ENCODE assay signal across 8 mouse cellular contexts in the genomic region with DNA sequence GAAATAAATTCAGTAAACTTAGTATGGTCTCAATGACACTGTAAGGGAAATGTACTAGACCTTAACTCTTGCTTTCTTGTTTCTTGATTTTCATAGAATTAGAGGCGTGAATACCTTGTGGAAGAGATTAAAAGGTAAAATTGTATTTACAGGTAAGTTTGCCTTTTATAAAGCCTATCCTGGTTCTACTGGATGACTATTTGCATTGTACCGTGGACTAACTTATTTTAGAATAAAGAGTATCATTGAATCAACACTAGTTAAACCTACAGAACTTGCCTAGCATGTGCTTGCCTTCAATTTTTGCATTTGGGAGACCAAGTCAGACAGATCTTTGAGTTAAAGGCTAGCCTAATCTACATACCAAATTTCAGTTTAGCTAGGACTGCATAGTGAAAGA. TPM values are rescaled to one million over a fixed set of nuclear protein-coding genes. Genes with fewer than 3 reads are reported as not detected.
DNase-seq lines count a peak whose midpoint lies in the region; ATAC-seq and TF ChIP-seq lines count a peak whose summit lies in the region.

No protein-coding gene starts in this region.

- peak overlapping the region; percentile 75 for H3K4me2 ChIP-seq in heart, embryonic 11.5 days
- peak overlapping the region; percentile 97; the same call in 1 of the 2 replicates for H3K4me2 ChIP-seq in CH12.LX (ENCODE audit: insufficient read depth, low read depth, poor library complexity, severe bottlenecking)
- peak overlapping the region; percentile 45 for H3K4me2 ChIP-seq in forebrain, embryonic 15.5 days (replicated peaks)
- peak overlapping the region; percentile 66 for H3K4me2 ChIP-seq in liver, embryonic 14.5 days (ENCODE audit: low read depth)

- no peak for DNase-seq in heart, adult 11 months
- DNase-seq in CH12.LX (ENCODE audit: extremely low read depth): no peak
- DNase-seq in liver, embryonic 14.5 days (ENCODE audit: low read depth in 3 of 3, low spot score in 3 of 3): no peak
- DNase-seq in adrenal gland, adult 2 months: no peak
- DNase-seq in urinary bladder, postnatal 25 days (ENCODE audit: low spot score): no peak
- DNase-seq in ovary, postnatal 36 days (ENCODE audit: low spot score): no peak

- H3K79me2 ChIP-seq in CH12.LX (replicated peaks; ENCODE audit: control insufficient read depth, extremely low read depth, insufficient read depth, poor library complexity, severe bottlenecking): peaks cover 28% of the 10 kb centered on the region

- H3K27ac ChIP-seq in heart, embryonic 11.5 days (ENCODE audit: low read depth, low read length): no peak overlapping the region
- peak overlapping the region; percentile 45; the same call in 1 of the 2 replicates for H3K27ac ChIP-seq in CH12.LX (ENCODE audit: insufficient read depth, low read depth)
- H3K27ac ChIP-seq in forebrain, embryonic 15.5 days (replicated peaks): no peak overlapping the region; the same call in 1 of the 2 replicates
- H3K27ac ChIP-seq in liver, embryonic 14.5 days: peak overlapping the region; percentile 92

- no peak for TF ChIP-seq CTCF in CH12.LX (conservative IDR thresholded peaks at IDR 0.05 in 1 of 2, IDR thresholded peaks at IDR 0.05 in 1 of 2; ENCODE audit: low read depth in 2 of 2, low read length in 2 of 2)
- no peak for TF ChIP-seq CTCF in liver, embryonic 14.5 days (IDR thresholded peaks at IDR 0.05; ENCODE audit: low read depth)

- H3K27me3 ChIP-seq in heart, embryonic 11.5 days (ENCODE audit: control insufficient read depth, insufficient read depth, low read length): no peaks in the 10 kb centered on the region
- H3K27me3 ChIP-seq in CH12.LX (replicated peaks): no peaks in the 10 kb centered on the region
- no peaks in the 10 kb centered on the region for H3K27me3 ChIP-seq in forebrain, embryonic 15.5 days
- no peaks in the 10 kb centered on the region for H3K27me3 ChIP-seq in liver, embryonic 14.5 days (ENCODE audit: control insufficient read depth, insufficient read depth, low read length)

- peaks cover 2% of the 10 kb centered on the region for H3K36me3 ChIP-seq in heart, embryonic 11.5 days (ENCODE audit: control insufficient read depth, insufficient read depth, low read length)
- H3K36me3 ChIP-seq in CH12.LX (replicated peaks in 1 of 2; ENCODE audit: control insufficient read depth in 1 of 2, insufficient read depth in 1 of 2, low read length in 1 of 2): peaks cover 9 to 24% of the 10 kb centered on the region in 2 experiments
- H3K36me3 ChIP-seq in forebrain, embryonic 15.5 days: peaks cover 21% of the 10 kb centered on the region
- H3K36me3 ChIP-seq in liver, embryonic 14.5 days (replicated peaks; ENCODE audit: control insufficient read depth, insufficient read depth, low read depth): peaks cover 5% of the 10 kb centered on the region

- WGBS in heart, embryonic 11.5 days (ENCODE audit: insufficient replicate concordance): 51% methylated on average over 2 of the region's 2 CpGs
- WGBS in forebrain, embryonic 15.5 days: 44% methylated on average over 2 of the region's 2 CpGs
- WGBS in liver, embryonic 14.5 days (ENCODE audit: insufficient replicate concordance): 44% methylated on average over 2 of the region's 2 CpGs

- H3K4me1 ChIP-seq in heart, embryonic 11.5 days (ENCODE audit: control insufficient read depth, insufficient read depth, low read length): peaks cover 8% of the 10 kb centered on the region; the same call in 1 of the 2 replicates
- H3K4me1 ChIP-seq in CH12.LX (ENCODE audit: control insufficient read depth in 1 of 2, insufficient read depth in 2 of 2): peaks cover 10 to 48% of the 10 kb centered on the region in 2 experiments; a peak in 3 of 4 replicates
- peaks cover 20% of the 10 kb centered on the region for H3K4me1 ChIP-seq in forebrain, embryonic 15.5 days
- peaks cover 19 to 26% of the 10 kb centered on the region in 2 experiments for H3K4me1 ChIP-seq in liver, embryonic 14.5 days (replicated peaks; ENCODE audit: control insufficient read depth in 2 of 2, insufficient read depth in 2 of 2, low read length in 1 of 2)

- no peak for ATAC-seq in heart, embryonic 11.5 days (replicated peaks; ENCODE audit: insufficient number of reproducible peaks, low FRiP score, low TSS enrichment)
- no peak for ATAC-seq in forebrain, embryonic 15.5 days (replicated peaks)
- ATAC-seq in liver, embryonic 14.5 days (ENCODE audit: insufficient read depth): no peak

- in situ Hi-C loops in CH12.LX (cut with MboI; ENCODE audit: low pct_ligation_motif_present, low pct_unique_long_range_greater_than_20kb, low sequenced_read_pairs): no loop called here

- no peak for TF ChIP-seq RAD21 in CH12.LX (IDR thresholded peaks at IDR 0.05; ENCODE audit: low read depth, low read length)

- TF ChIP-seq POLR2A in CH12.LX (IDR thresholded peaks at IDR 0.05; ENCODE audit: low read depth, low read length): no peak

- TF ChIP-seq EP300 in CH12.LX (IDR thresholded peaks at IDR 0.05; ENCODE audit: low read length): no peak
- TF ChIP-seq EP300 in liver, embryonic 14.5 days (IDR thresholded peaks at IDR 0.05; ENCODE audit: low read depth): no peak

- dilution Hi-C loops in CH12.LX (cut with MboI; ENCODE audit: extremely low pct_ligation_motif_present, extremely low pct_unique_long_range_greater_than_20kb, low sequenced_read_pairs): no loop called here

- H3K4me3 ChIP-seq in heart, embryonic 11.5 days (ENCODE audit: low read depth, low read length): peak overlapping the region; percentile 85
- H3K4me3 ChIP-seq in CH12.LX (replicated peaks in 1 of 3; ENCODE audit: low read depth in 2 of 3, low read length in 2 of 3, poor library complexity in 1 of 3): peak overlapping the region; percentile 63 to 73 (median 71)
- H3K4me3 ChIP-seq in forebrain, embryonic 15.5 days: peak overlapping the region; percentile 87
- H3K4me3 ChIP-seq in liver, embryonic 14.5 days (ENCODE audit: insufficient read depth in 1 of 2, low read depth in 2 of 2, low read length in 2 of 2): peak overlapping the region; percentile 87 to 95

- H3K9me3 ChIP-seq in heart, embryonic 11.5 days (replicated peaks; ENCODE audit: control insufficient read depth, low read length): peaks cover 7% of the 10 kb centered on the region
- peaks cover 25% of the 10 kb centered on the region for H3K9me3 ChIP-seq in CH12.LX (replicated peaks; ENCODE audit: low read length)
- no peaks in the 10 kb centered on the region for H3K9me3 ChIP-seq in forebrain, embryonic 15.5 days
- peaks cover 8% of the 10 kb centered on the region for H3K9me3 ChIP-seq in liver, embryonic 14.5 days (ENCODE audit: control insufficient read depth, low read length)

- H3K9ac ChIP-seq in heart, embryonic 11.5 days (ENCODE audit: low read depth, low read length): peak overlapping the region; percentile 98
- peak overlapping the region; percentile 82 for H3K9ac ChIP-seq in CH12.LX (ENCODE audit: insufficient read depth, low read depth)
- peak overlapping the region; percentile 98 for H3K9ac ChIP-seq in forebrain, embryonic 15.5 days (replicated peaks)
- H3K9ac ChIP-seq in liver, embryonic 14.5 days (replicated peaks): peak overlapping the region; percentile 95

TF ChIP-seq in CH12.LX, 34 proteins besides CTCF, POLR2A, EP300 and RAD21:
- TF ChIP-seq ELF1 (IDR thresholded peaks at IDR 0.05; ENCODE audit: low read depth, low read length): no peak
- TF ChIP-seq MAFK (IDR thresholded peaks at IDR 0.05; ENCODE audit: insufficient replicate concordance, low read length): no peak
- no peak for TF ChIP-seq TCF12 (IDR thresholded peaks at IDR 0.05; ENCODE audit: low read depth, low read length)
- TF ChIP-seq NRF1 (IDR thresholded peaks at IDR 0.05; ENCODE audit: low read depth, low read length): no peak
- TF ChIP-seq GABPA (IDR thresholded peaks at IDR 0.05; ENCODE audit: insufficient replicate concordance, low read depth, low read length): no peak
- no peak for TF ChIP-seq HCFC1 (IDR thresholded peaks at IDR 0.05; ENCODE audit: low read depth, low read length)
- TF ChIP-seq MEF2A (IDR thresholded peaks at IDR 0.05; ENCODE audit: borderline replicate concordance, low read depth, low read length): no peak
- TF ChIP-seq POLR2AphosphoS2 (IDR thresholded peaks at IDR 0.05; ENCODE audit: low read depth, low read length): no peak
- no peak for TF ChIP-seq NELFE (IDR thresholded peaks at IDR 0.05; ENCODE audit: low read depth, low read length)
- TF ChIP-seq CHD2 (IDR thresholded peaks at IDR 0.05; ENCODE audit: low read length): no peak
- no peak for TF ChIP-seq USF2 (conservative IDR thresholded peaks at IDR 0.05; ENCODE audit: low read depth, low read length)
- no peak for TF ChIP-seq JUND (conservative IDR thresholded peaks at IDR 0.05; ENCODE audit: low read depth, low read length)
- no peak for TF ChIP-seq RCOR1 (conservative IDR thresholded peaks at IDR 0.05; ENCODE audit: low read depth, low read length)
- TF ChIP-seq BHLHE40 (IDR thresholded peaks at IDR 0.05; ENCODE audit: low read depth, low read length): no peak

RNA-seq across cellular contexts. Expression of a gene that starts 1.0 kb away (rescaled TPM):
- 29.7 and 37.7 TPM in 2 replicates for polyA plus RNA-seq in heart, embryonic 11.5 days (2014; fragmentation: Nextera tagmentation; extraction: Ambion mirVana)
- total RNA-seq in CH12.LX (2012; rRNA removed) (12.4 and 13.4 TPM in 2 replicates), CH12.LX (2014; rRNA removed) (20.9 and 25.3 TPM in 2 replicates)
- polyA plus RNA-seq in CH12.LX (2012; ENCODE audit: insufficient read length, low read depth): 14.7 and 15.5 TPM in 2 replicates
- 39.8 and 40.8 TPM in 2 replicates for polyA plus RNA-seq in forebrain, embryonic 15.5 days (2015; fragmentation: Nextera tagmentation; extraction: Ambion mirVana)
- 3.2 and 5.0 TPM in 2 replicates for polyA plus RNA-seq in liver, embryonic 14.5 days (2012; rRNA removed)
- 22.3 and 23.6 TPM in 2 replicates for polyA plus RNA-seq in liver, embryonic 14.5 days (2014; fragmentation: Nextera tagmentation; extraction: Ambion mirVana)
- 10 to 100 TPM; 22.6 to 38.7 TPM for total RNA-seq in adrenal gland, adult 2 months (2021)
- polyA plus RNA-seq in adrenal gland, adult 2 months (2012; rRNA removed): 7.4 and 11.3 TPM in 2 replicates

Comparison
In these comparisons a context has a peak if more than half of its experiments do, and no peak if none do; other contexts are left out.
1. H3K27ac ChIP-seq: peak in CH12.LX (single experiment) and liver, embryonic 14.5 days (single experiment); none in heart, embryonic 11.5 days (single experiment) and forebrain, embryonic 15.5 days (single experiment).
2. H3K4me2 ChIP-seq: peak in every context shown above with its lines; median percentile 97 in CH12.LX; 75 in heart, embryonic 11.5 days; 66 in liver, embryonic 14.5 days; 45 in forebrain, embryonic 15.5 days.
3. Peak in every context shown above with its lines, with median percentiles within 50 percentile points of each other: H3K4me3 ChIP-seq and H3K9ac ChIP-seq.